Mouse (Mus musculus): Measurements from ENCODE around the gene Acsl5.

- TF ChIP-seq CTCF (conservative IDR thresholded peaks at IDR 0.05; ENCODE audit: low read length), result no peak
- no peak for TF ChIP-seq POU5F1 (IDR thresholded peaks at IDR 0.05; ENCODE audit: borderline replicate concordance, low read length)
Measured at GRCm38 (mm10) chr19:55319521-55319920, 67.8 kb downstream of the Acsl5 start.

Data from E14TG2a.4 (cell line).